Mouse (Mus musculus) megakaryocyte, embryonic 14.5 days (primary cell): ENCODE results near the gene Slc2a2.

Source experiments
- FLI1 ChIP-seq: IDR thresholded peaks from 2 replicates; pipeline ENCODE4 v1.6.1; 2012; ENCODE audit warnings: low read length, inconsistent platforms, mixed read lengths
- GATA1 ChIP-seq: IDR thresholded peaks from 3 replicates; pipeline ENCODE4 v1.6.1; 2012; ENCODE audit warnings: mixed read lengths, low read length, inconsistent platforms, borderline replicate concordance

DNA sequence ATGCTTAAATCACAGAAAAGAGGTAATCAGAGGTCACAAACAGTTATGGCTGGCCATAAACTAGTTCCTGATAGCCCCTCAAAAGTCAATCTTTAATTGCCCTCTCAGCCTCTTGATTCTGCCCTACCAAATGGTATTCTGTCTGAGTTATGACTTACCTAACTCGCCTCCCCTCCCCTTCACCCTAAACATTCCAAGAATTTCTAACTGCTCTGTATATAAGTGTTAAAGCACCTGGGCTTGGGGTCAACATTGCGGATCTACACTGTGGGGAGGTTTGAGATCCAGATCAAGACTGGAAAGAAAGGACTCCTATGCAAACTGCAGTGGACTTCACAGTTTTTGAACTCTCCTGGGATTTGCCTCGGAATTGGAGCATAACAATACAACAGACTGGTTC is 70.5 kb downstream of the Slc2a2 start:
- TF ChIP-seq GATA1 (no peak), FLI1 (no peak)
